Mouse (Mus musculus): ENCODE results near the gene Taar2.

- TF ChIP-seq CTCF (IDR thresholded peaks at IDR 0.05; ENCODE audit: borderline replicate concordance, control insufficient read depth, extremely low read depth, insufficient read depth, low read length, poor library complexity) (no peak), POLR2A (IDR thresholded peaks at IDR 0.05; ENCODE audit: control insufficient read depth, extremely low read depth, insufficient read depth, low read length, poor library complexity) (no peak)
Measured at GRCm38 (mm10) chr10:23938312-23938711, at the start of gene Taar2.

Measured in thymus, adult 2 months (tissue).